Mouse (Mus musculus): ENCODE data around the gene Guca2b.
"Not testable (repeated sequence)": the region's sequence is repeated elsewhere in the genome, so short reads cannot be mapped to it uniquely, and the experiment has no call there.

Gene Guca2b

DNA sequence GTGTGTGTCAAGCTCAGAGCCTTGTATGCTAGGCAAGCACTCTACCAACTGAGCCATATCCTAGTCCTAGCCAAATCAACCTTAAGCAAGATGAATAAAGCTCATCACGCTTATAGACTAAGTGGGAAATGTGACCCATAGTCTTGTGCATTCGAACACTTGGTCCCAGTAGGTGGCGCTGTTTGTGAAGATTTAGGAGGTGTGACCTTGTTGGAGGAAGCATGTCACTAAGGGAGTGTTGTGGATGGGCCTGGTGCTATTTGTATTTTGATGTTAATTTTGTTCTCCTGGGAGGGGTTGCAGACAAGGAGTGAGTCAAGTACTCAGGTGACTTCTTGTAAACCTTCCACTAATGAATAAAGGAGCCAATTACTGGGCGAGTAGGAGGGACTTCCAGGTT, 16.1 kb downstream of the Guca2b start:
- DNase-seq = no peak

DNA sequence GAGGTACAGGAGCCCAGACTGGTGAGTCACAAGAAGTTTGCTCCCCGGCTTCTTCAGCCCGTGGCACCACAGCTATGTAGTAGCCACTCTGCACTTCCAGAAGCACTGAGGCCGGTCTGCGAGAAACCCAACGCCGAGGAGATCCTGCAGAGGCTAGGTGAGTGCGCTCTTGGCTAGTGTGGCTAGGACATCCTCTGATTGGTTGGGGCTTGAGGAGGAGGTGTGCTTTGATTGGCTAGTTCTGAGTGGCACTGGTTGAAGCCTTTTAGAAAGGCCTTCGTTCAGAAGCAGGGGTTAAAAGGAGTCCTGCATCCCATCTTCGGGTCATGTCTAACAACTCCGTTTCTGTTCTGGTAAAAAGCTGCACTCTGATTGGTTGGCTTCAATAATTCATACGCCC, 20.1 kb downstream of the Guca2b start:
- DNase-seq = no peak

DNA sequence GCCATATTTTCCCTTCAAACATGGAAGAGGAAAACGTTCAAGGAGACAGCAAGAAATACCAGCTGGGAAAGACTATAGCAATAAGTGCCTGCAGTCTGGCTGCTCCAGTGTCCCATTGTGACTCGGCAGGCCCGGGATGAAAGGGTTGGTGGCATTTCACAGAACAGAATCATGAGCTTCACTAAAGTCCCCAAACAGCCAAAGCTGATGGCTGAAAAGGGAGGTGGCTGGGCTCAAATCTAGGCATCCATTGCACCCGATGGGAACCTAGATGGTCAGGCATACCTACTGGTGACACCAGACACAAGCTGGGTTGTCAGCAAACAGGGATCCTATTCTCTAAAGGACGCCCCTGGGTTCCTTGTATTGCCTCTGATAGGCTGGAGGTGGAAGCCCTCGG, 20.8 kb downstream of the Guca2b start:
- no peak for DNase-seq

DNA sequence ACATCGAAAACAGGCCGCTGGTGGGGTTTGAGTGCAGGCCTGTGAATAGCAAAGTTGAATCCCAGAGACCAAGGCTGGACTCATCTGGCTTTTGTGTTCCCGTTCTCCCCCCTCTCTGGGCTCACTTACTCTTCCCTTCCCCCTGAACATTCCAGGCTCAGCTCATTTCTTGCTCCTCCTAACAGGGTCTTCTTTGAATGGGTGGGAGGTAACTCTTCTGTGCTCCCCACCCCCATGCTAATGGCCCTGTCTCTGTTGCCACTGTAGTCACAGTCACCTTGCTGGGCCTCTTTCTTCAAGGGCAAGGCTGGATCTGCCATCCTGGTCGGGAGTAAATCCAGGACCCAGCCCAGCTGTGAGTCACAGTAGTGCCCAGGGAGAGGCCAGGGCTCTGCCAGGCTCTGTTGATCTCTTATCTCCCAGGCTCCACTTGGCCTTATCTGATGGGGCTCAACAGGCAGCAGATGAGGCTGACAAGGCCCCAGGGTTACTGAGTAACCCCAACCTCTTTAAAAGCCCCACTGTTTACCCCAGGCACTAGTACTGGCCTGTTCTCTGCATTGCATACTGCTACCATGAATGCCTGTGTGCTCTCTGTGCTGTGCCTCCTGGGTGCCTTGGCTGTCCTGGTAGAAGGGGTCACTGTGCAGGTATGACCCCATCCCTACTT, 21.4 kb downstream of the Guca2b start, which contains the start of gene Guca2a:
TSS of gene Guca2a (plus strand) at position 529 of the 670 bp plus-strand sequence.
- no peak for DNase-seq

DNA sequence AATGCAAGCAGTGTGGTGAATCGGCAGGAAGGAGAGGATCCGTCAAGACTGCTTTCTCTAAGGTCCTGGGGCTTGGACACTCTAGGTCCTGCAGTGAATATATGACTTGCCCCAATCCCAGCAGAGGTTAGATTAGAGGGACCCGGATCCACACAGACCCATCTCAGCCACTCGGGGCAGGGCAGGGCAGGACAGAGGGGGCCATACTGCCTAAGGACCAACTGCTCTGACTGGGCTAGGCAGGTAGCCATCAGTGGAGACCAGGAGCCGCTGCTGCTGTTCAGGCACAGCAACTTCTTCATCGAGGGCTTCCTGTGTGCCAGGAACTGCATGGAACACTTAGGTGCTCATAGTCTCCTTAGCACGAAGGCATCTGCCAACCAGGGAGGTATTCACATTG, 22.0 kb downstream of the Guca2b start:
- DNase-seq = no peak

DNA sequence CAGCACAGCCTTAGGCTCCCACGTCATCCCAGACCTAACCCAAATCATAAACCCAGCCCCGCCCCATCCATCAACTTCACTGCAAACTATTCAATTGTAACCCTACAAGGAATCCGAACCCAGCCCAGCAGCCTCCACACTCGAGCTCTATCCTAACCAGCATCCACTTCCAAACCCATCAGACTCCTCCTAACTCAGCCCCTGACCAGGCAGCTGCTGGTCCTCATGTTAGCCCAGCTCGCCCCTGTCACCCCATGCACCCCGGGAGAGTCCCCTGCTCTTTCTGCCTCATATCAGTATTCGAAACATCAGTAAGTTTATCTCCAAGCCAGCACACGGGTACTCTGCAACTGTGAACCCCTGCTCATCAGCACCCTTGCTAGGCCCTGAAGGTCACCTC, 23.1 kb downstream of the Guca2b start:
- no peak for DNase-seq

DNA sequence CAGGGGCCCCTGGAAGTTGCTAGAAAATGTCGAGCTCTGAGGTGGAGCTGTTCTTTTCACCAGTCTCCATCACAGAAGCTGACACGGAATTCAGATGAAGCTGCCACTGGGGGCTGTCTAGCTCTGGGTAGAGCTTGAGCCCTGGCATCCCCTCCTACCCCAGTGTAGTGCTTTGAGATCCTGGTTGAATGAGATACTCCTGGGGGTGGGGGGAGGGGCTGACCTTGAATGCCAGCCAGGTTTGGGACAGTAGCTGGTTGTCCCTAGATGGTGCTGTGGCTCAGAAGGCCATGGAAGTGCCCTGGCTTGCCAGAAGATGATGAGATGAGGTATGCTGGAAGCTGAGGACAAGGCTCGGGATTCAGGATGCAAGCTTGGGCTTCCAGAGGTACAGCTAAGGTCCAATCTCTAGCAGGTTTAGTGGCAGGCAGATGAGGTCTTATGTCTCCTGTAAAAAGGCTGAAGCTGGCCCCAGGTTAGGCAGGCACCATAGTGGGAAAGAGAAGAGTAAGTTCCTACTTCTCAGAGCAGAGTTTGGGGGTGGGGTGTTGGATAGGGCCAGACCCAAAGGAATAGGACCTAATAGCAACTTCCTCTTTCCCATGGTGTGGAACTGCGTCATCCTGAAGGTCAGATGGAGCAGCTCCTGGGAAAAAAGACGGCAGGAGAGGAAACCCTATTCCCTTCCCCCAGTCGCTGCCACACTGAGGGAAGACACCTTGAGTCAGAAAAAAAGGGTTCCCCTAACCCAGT, 23.7 kb downstream of the Guca2b start:
- DNase-seq = no peak

DNA sequence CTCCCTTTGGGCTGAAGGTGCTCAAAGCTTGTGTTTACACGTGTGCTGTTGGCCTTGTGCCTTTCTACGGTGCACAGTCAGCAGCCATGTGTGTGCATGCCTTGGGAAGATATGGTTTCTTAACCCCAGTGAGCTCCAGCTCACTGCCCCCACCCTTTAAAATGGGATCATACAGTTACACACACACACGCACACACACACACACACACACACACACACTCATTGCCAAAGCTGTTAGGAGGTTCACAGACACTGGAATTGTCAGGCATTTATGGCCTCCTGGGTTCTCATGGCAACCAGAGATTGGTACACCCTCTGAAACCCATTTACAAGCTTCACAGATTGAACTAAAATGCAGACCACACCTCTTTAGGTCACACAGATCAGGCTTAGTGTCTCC, 24.8 kb downstream of the Guca2b start:
- DNase-seq = no peak

DNA sequence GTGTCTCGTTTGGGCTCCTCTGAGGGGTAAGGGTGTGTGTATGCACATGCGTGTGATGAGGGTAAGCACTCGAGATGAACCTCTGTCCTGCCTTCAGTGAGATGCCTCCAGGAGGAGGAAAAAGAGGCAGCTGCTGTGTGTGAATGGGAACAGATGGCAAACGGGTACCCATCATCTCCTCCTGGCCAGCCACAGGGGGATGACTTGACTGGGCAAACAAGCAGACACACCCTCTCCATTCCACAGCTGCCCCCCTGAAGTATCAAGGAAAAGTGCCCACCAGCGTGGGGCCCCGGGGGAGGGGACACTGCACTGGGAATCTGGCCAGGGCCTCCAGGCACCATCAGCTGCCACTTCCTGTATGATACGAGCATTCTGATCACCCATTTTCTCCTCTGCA, 25.4 kb downstream of the Guca2b start:
- DNase-seq = no peak

DNA sequence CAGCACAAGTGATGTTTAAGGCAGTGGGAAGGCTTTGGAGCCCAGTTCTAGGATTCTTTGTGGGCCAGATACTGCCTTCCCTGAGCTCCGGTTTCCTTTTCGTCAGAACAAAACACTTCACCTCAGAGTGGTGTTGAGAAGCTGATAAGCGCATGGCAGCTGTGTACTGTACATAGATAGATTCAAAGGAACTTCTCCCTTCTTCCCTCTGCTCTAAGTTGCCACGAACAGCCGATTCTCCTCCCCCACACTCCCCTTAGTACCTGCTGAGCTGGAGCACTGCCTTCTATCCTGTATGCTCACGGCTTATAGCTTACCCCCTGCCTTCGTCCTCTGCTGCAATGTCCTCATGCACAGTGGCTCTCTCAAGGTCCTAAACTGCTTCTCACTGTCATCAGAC, 26.0 kb downstream of the Guca2b start:
- no peak for DNase-seq

DNA sequence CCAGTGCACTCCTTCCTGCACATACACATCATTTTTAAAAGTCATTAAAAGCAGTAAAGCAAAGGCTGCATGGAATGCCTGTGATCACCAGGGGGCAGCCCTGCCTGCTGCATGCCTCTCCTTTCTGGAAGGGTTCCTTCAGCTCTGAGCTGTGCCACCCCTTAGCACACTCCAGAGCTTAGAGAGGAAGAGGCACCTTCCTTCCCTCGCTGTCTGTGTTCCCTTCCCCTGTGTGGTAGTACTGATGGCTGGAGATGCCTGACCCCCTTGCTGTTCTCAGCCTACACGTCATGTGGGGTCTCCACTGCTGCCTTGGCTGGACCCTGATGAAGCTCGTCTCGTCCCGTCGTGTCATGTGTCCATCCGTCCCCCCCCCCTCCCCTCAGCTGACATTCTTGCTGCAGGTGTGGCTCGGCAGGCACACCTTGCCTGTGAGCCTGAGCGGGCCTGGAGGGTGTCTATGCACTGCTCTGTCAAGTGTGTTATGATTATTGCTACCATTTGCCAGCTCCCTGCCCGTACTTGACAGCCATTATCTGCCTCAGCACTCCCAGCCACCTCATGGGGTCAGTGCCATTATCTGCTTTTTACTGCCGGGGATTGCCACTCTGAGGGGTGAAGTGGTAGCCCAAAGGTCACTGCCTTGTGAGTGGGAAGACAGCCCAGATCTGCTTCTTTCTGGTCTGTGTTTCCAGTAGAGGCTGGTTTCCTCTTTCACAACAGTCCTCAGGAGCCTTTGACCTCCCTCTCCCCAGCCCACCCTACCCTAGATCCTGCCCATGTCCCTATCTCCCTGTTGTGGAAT, 27.4 kb downstream of the Guca2b start:
- DNase-seq = peak; percentile 47

DNA sequence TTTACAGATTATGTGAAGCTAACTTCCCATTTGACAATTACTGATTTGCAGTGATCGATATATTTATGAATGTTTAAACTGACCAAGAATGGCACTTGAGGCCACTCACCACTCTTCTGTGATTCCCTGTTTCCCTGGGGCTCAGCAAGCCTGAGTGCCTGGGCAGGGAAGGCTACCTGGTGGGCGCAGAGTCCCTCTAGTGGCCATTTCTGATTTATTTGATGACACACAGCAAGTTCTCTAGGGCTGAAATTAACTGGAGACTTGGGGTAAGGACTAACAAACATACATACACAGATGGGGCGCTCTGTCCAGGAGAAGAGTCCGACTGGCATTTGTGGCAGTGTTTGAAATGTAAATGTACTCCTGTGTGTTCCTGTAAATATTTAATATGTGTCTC, 30.4 kb downstream of the Guca2b start:
- DNase-seq = not testable (repeated sequence)

DNA sequence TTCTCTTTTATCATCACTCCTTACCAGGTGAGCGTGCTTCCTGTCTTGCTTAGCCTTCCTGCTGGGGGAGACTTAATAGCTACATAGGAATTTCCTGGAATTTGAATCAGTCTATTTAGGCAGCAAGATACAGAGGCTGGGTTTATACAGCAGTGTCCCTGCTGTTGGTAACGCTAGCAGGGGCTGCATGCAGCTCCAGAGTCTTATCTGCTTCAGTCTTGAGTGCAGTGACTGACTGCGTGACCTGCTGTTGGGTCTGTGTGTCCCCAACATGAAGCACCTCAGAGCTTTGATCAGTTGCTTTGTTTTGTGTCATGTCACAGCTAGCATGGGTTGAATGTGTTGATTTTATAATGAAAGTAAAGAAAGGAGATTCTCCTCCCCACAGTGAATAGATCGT, 31.4 kb downstream of the Guca2b start:
- no peak for DNase-seq

DNA sequence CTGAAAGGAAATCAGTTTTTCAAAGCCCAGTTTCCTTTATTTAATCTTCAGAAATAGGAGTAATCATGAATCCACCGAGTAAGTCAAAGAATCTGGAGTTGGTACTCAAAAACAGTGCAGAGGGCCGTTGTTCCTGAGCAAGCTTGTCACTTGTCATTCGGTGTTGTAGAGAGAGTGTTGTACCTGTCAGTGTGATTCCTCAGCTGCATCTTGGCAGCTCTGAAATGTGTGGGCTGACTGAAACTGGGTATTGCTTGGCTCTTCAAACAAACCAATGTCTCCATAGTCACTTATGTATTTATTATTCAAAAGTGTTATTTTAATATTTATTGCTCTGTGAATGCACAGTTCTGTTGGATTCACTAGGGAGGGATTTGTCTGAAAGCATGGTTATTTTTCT, 31.9 kb downstream of the Guca2b start:
- DNase-seq = no peak

DNA sequence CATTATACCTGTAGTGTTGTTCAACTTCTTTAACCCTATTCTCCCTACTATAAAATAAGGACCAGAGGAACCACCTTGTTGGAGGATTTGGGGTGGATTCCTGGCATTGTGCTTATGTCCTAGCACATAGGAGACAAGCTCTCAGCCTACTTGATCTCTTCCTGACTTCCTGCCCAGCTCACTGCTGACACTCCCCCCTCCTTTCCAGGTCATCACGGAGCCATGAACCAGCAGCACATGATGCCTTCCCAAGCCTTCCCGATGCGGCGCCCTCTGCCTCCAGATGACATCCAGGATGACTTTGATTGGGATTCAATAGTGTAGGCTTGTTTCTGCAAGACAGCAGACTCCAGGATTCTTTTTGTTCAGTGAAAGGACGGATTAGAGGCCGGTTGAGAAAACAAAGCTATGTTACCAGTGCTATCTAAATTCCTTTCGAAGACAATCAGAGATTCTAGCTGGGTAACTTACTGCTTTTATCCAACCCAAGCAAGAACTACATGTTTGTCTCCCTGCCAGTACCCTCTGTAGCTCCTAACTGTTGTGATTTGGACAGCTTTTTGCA, 32.6 kb downstream of the Guca2b start:
- no peak for DNase-seq

DNA sequence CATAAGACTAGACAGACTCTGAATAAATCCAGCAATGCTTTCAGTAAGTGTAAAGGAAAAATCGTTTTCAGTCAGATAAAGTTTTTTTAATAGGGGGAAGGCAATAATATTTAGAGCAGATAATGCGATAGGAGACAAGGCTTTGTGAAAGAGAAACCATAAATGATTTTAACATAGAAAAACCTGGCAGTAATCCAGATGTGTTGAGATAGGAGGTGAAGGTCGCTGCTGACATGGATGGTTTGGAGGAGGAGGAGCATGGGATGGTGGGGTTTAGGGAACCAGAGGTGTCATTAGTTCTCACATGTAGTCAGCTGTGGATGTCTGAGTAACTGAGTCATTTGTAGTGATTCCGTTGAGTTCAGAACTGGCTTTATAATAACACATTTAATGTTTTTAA, 44.0 kb downstream of the Guca2b start:
- no peak for DNase-seq

DNA sequence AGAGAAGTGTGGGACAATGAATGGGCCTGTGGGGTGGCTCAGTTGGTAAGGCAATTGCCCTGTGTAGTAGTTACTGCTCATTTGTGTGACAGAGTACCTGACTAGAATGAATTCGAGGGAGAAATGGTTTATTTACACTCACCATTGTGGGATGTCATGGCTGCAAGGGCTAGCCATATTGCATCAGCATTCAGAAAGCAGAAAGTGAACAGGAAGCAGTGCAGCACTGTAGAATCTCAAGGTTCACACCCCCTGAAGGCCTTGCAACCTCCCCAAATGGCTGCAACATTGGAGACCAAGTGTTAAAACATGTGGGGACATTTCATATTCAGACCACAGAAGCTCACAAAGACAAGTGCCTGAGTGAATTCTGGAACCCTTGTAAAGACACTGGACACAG, 44.7 kb downstream of the Guca2b start:
- no peak for DNase-seq

DNA sequence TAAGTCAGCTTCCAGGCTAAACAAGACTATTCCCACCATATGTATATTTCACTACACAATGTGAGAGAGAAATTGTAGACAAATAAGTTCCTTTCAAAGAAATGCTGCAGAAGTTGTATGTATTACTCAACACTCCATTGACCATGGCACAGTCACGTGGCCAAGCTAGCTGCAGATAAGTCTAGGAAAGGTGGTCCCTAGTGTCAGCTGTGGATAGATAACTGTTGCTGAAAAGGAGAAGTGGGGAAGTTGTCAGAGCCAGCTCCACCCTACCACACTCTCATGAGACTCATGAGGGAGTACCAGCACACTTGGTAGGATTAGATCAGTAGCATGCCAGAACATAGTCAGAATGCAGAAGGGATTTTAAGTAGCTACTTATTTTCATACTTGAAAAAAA, 49.3 kb downstream of the Guca2b start:
- DNase-seq = no peak
